Mouse (Mus musculus) myocyte (in vitro differentiated cells): Measurements from ENCODE around the gene Smurf1.

Source experiments
- E2F4 ChIP-seq: IDR thresholded peaks from one replicate; pipeline ENCODE4 v1.6.1; 2011; ENCODE audit warnings: mild to moderate bottlenecking, control low read depth, moderate library complexity; ENCODE audit not compliant: insufficient read depth
- POLR2A ChIP-seq: IDR thresholded peaks from one replicate; pipeline ENCODE4 v1.6.1; 2011; ENCODE audit warnings: low read depth, mild to moderate bottlenecking, control low read depth, moderate library complexity; ENCODE audit not compliant: insufficient read length
- POLR2AphosphoS2 ChIP-seq: IDR thresholded peaks from one replicate; pipeline ENCODE4 v1.6.1; 2011; ENCODE audit warnings: low read depth, control low read depth; ENCODE audit not compliant: insufficient read length
- REST ChIP-seq: IDR thresholded peaks from one replicate; pipeline ENCODE4 v1.6.1; 2011; ENCODE audit warnings: mild to moderate bottlenecking, control low read depth, moderate library complexity; ENCODE audit not compliant: insufficient read depth, insufficient read length

DNA sequence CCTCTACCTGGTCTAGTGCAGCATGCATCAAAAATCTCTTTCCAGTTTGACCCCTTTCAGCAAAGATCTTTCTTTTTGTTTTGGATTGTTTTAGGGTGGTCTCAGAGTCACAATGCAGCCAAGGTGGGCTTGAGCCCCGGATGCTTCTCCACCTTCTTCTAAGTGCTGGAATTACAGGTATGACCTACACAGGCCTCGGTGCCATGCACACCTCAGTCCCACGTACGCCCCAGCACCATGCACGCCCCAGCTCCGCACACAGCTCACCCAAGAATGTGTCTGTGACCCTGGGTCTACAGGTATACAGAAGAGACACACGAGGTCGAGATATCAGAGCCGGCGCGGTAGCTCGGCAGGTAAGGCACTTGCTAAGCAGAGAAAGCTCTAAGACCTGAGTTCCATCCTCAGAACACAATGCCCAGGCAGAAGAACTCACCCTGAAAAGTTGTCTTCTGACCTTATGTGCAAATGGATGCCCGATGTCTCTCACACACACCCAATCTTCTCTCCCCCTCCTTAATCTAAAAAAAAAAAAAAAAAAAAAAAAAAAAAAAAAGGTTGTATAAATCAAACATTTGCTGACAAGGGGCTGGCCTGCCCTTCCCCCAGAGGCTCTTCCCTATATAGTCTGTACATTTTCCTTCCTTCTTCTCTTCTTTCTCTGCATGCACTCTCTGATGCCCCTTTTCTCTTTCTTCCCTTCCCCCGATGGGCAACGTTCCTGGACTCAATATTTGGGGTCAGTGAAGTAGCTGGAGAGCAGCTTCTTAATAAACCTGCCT lies 43.4 kb upstream of the Smurf1 start:
- TF ChIP-seq POLR2A, result no peak
- no peak for TF ChIP-seq REST
- no peak for TF ChIP-seq POLR2AphosphoS2
- TF ChIP-seq E2F4, result no peak
